Mouse (Mus musculus): ENCODE results near the gene Ovca2. TPM values are rescaled to one million over a fixed set of nuclear protein-coding genes. Genes with fewer than 3 reads are reported as not detected.

The Ovca2 gene
- polyA plus RNA-seq, 1 experiment, result 20.8 TPM

- Histone ChIP-seq H3K27ac (ENCODE audit: control insufficient read depth, insufficient read depth, low read depth, low read length, poor library complexity) (no peak overlapping the region), H3K4me3 (replicated peaks; ENCODE audit: control insufficient read depth, low read depth, low read length) (no peak overlapping the region), H3K4me1 (ENCODE audit: control insufficient read depth, insufficient read depth, low read length) (no peaks in the 10 kb centered on the region)
- no peak for TF ChIP-seq POLR2A (IDR thresholded peaks at IDR 0.05; ENCODE audit: borderline replicate concordance, control insufficient read depth, low read depth, low read length)
- 44% methylated on average over 35 of the region's 35 CpGs for WGBS
Measured at GRCm38 (mm10) chr11:75213372-75214080, 34.9 kb upstream of the Ovca2 start.

GRCm38 (mm10) chr11:75212876-75213275 is 34.2 kb upstream of the Ovca2 start:
- TF ChIP-seq POLR2A (IDR thresholded peaks at IDR 0.05; ENCODE audit: borderline replicate concordance, control insufficient read depth, low read depth, low read length) (no peak), CTCF (IDR thresholded peaks at IDR 0.05; ENCODE audit: control insufficient read depth, insufficient read depth, low read length) (no peak)
- no peaks in the 10 kb centered on the region for H3K4me1 ChIP-seq (ENCODE audit: control insufficient read depth, insufficient read depth, low read length)
- H3K27ac ChIP-seq (ENCODE audit: control insufficient read depth, insufficient read depth, low read depth, low read length, poor library complexity), result no peak overlapping the region
- WGBS, result 72% methylated on average over 3 of the region's 3 CpGs
- H3K4me3 ChIP-seq (replicated peaks; ENCODE audit: control insufficient read depth, low read depth, low read length), result no peak overlapping the region

GRCm38 (mm10) chr11:75212031-75212667 is 33.5 kb upstream of the Ovca2 start:
- TF ChIP-seq POLR2A (IDR thresholded peaks at IDR 0.05; ENCODE audit: borderline replicate concordance, control insufficient read depth, low read depth, low read length) (no peak), CTCF (IDR thresholded peaks at IDR 0.05; ENCODE audit: control insufficient read depth, insufficient read depth, low read length) (no peak)
- Histone ChIP-seq H3K4me1 (ENCODE audit: control insufficient read depth, insufficient read depth, low read length) (no peaks in the 10 kb centered on the region), H3K4me3 (replicated peaks; ENCODE audit: control insufficient read depth, low read depth, low read length) (no peak overlapping the region), H3K27ac (ENCODE audit: control insufficient read depth, insufficient read depth, low read depth, low read length, poor library complexity) (no peak overlapping the region)
- 49% methylated on average over 8 of the region's 8 CpGs for WGBS

GRCm38 (mm10) chr11:75210755-75211154 is 32.1 kb upstream of the Ovca2 start:
- H3K4me1 ChIP-seq (ENCODE audit: control insufficient read depth, insufficient read depth, low read length), result no peaks in the 10 kb centered on the region; the same call in 1 of the 2 replicates
- 74% methylated on average over 6 of the region's 6 CpGs for WGBS
- H3K27ac ChIP-seq (ENCODE audit: control insufficient read depth, insufficient read depth, low read depth, low read length, poor library complexity), result no peak overlapping the region
- no peak overlapping the region for H3K4me3 ChIP-seq (replicated peaks; ENCODE audit: control insufficient read depth, low read depth, low read length)
- TF ChIP-seq POLR2A (IDR thresholded peaks at IDR 0.05; ENCODE audit: borderline replicate concordance, control insufficient read depth, low read depth, low read length) (no peak), CTCF (IDR thresholded peaks at IDR 0.05; ENCODE audit: control insufficient read depth, insufficient read depth, low read length) (no peak)

- no peak for TF ChIP-seq CTCF (IDR thresholded peaks at IDR 0.05; ENCODE audit: control insufficient read depth, insufficient read depth, low read length)
- Histone ChIP-seq H3K4me1 (ENCODE audit: control insufficient read depth, insufficient read depth, low read length) (no peaks in the 10 kb centered on the region; the same call in 1 of the 2 replicates), H3K4me3 (replicated peaks; ENCODE audit: control insufficient read depth, low read depth, low read length) (no peak overlapping the region), H3K27ac (ENCODE audit: control insufficient read depth, insufficient read depth, low read depth, low read length, poor library complexity) (no peak overlapping the region)
- 69% methylated on average over 4 of the region's 4 CpGs for WGBS
Measured at GRCm38 (mm10) chr11:75210093-75210492, 31.5 kb upstream of the Ovca2 start.

GRCm38 (mm10) chr11:75209363-75209762 is 30.7 kb upstream of the Ovca2 start:
- 25% methylated on average over 4 of the region's 4 CpGs for WGBS
- no peak overlapping the region for H3K4me3 ChIP-seq (replicated peaks; ENCODE audit: control insufficient read depth, low read depth, low read length)
- no peaks in the 10 kb centered on the region; the same call in 1 of the 2 replicates for H3K4me1 ChIP-seq (ENCODE audit: control insufficient read depth, insufficient read depth, low read length)
- TF ChIP-seq CTCF (IDR thresholded peaks at IDR 0.05; ENCODE audit: control insufficient read depth, insufficient read depth, low read length) (no peak), POLR2A (IDR thresholded peaks at IDR 0.05; ENCODE audit: borderline replicate concordance, control insufficient read depth, low read depth, low read length) (no peak)
- no peak overlapping the region for H3K27ac ChIP-seq (ENCODE audit: control insufficient read depth, insufficient read depth, low read depth, low read length, poor library complexity)

- 72% methylated on average over 4 of the region's 4 CpGs for WGBS
- Histone ChIP-seq H3K4me1 (ENCODE audit: control insufficient read depth, insufficient read depth, low read length) (no peaks in the 10 kb centered on the region; the same call in 1 of the 2 replicates), H3K27ac (ENCODE audit: control insufficient read depth, insufficient read depth, low read depth, low read length, poor library complexity) (no peak overlapping the region), H3K4me3 (replicated peaks; ENCODE audit: control insufficient read depth, low read depth, low read length) (no peak overlapping the region)
- no peak for TF ChIP-seq CTCF (IDR thresholded peaks at IDR 0.05; ENCODE audit: control insufficient read depth, insufficient read depth, low read length)
- TF ChIP-seq POLR2A (IDR thresholded peaks at IDR 0.05; ENCODE audit: borderline replicate concordance, control insufficient read depth, low read depth, low read length), result no peak
Measured at GRCm38 (mm10) chr11:75206347-75206746, 27.7 kb upstream of the Ovca2 start.

GRCm38 (mm10) chr11:75204472-75204871 is 25.8 kb upstream of the Ovca2 start:
- 30% methylated on average over 9 of the region's 9 CpGs for WGBS
- H3K27ac ChIP-seq (ENCODE audit: control insufficient read depth, insufficient read depth, low read depth, low read length, poor library complexity), result no peak overlapping the region
- H3K4me3 ChIP-seq (replicated peaks; ENCODE audit: control insufficient read depth, low read depth, low read length), result no peak overlapping the region
- no peaks in the 10 kb centered on the region; the same call in 1 of the 2 replicates for H3K4me1 ChIP-seq (ENCODE audit: control insufficient read depth, insufficient read depth, low read length)
- TF ChIP-seq POLR2A (IDR thresholded peaks at IDR 0.05; ENCODE audit: borderline replicate concordance, control insufficient read depth, low read depth, low read length), result no peak
- TF ChIP-seq CTCF (IDR thresholded peaks at IDR 0.05; ENCODE audit: control insufficient read depth, insufficient read depth, low read length), result no peak
